Mouse (Mus musculus) mammary gland, adult 2 months (tissue): ENCODE data around the gene Ppox. TPM values are rescaled to one million over a fixed set of nuclear protein-coding genes. Genes with fewer than 3 reads are reported as not detected.

Experiments used
- polyA plus RNA-seq: library from polyadenylated mRNA; depleted of rRNA; stranded (reverse); fragments of >200 nt; gene quantifications from 2 replicates; pipeline ENCODE4 v1.2.3, GENCODE M21; 2012; ENCODE audit warnings: low replicate concordance; rRNA removed

Gene Ppox
- 51.7 and 64.2 TPM in 2 replicates for polyA plus RNA-seq

DNA sequence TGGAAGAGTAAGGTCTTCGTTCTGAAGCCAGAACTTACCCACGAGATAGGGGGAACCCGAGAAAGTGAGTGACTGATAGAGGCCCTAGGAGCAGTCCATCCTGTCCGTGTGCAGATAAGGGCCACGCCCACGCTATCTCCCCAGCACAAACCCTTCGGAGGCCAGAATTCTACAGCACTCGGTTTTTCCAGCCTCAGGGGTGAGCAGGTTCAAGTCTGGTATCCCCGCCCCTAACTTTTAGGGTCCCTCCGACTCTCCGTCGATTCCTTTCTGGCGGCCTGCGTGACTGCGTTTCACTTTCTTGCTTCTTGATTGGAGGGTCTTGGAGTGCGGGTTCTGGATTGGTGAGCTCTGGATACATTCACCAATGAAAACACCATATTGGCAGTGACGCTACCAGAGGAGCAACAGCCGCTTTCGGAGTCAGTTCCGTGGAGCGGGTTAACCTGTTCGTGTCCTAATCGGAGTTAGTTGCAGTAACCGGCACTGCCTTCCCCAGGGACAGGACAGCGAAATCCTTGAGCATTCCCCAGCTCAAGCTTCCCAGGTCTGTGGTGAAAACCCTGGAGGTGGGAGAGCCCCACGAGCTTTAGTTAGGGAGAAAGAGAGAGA is at the start of gene Ppox:
TSS of gene Ppox (minus strand) at position 271 of the 612 bp plus-strand sequence.

DNA sequence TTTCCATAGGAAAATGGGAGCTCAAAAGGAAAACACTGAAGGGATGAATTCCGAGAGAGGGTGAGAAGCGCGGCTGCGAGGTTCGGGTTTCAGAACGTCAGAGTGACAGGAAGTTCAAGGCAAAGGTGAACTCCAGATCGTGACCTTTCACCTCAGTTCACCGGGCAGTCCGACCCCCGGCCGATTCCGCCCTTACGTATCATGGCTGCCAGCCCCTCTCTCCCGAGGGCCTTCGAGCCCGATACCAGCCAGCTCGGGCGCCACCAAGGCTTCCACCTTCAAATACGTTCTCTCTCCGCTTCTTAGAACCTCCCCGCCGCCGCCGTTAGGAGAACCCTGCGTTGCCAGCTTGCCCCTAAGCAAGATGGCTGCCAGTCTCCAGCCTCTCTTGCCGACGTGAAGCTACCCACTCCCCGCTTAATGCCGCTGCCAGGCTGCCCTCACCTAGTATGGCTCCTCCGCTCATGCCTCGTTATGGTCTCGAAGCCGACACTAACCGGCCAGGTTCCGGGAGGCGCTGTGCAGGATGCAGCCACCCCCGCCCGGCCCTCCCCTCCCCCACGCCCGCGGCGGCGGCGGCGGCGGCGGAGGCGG is 48.0 kb upstream of the Ppox start, which contains the start of gene Dedd:
TSS of gene Dedd (plus strand) at position 307 of the 594 bp plus-strand sequence.

DNA sequence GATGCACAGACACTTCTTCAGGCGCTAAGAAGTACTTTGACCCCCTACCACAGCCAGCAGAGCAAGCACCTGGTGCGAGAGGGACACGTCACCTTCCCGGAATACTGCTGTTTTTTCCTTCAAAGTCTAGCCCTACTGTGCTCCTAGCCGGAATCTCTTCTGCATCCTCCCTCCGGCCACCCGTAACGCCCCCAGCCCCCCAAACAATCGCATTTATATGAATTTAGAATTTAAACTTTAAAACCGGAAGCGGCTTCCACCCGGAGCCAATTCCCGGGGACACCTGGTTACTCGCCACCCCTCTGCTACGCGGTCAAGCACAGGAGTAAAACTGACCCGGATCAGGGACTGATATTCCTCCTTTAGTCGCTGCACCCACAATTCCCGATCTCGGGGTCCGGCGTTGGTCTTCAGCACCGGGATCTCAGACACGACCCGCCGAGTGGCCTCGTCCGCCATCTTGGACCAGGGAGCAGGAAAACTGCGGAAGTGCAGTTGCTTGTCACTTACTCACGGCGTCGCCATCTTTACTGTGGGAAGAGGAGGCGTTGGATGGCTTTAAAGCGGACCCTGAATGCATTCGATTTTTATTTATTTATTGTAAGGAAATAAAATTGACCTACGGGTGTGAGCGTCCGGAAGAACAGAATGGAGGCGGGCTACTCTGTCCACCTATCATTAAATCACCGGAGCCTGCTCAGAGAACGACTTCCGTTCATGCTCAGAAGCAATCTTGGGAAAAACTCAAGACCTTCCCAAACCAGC is 13.5 kb upstream of the Ppox start, which contains the start of gene Ufc1:
TSS of gene Ufc1 (minus strand) at position 727 of the 765 bp plus-strand sequence.

DNA sequence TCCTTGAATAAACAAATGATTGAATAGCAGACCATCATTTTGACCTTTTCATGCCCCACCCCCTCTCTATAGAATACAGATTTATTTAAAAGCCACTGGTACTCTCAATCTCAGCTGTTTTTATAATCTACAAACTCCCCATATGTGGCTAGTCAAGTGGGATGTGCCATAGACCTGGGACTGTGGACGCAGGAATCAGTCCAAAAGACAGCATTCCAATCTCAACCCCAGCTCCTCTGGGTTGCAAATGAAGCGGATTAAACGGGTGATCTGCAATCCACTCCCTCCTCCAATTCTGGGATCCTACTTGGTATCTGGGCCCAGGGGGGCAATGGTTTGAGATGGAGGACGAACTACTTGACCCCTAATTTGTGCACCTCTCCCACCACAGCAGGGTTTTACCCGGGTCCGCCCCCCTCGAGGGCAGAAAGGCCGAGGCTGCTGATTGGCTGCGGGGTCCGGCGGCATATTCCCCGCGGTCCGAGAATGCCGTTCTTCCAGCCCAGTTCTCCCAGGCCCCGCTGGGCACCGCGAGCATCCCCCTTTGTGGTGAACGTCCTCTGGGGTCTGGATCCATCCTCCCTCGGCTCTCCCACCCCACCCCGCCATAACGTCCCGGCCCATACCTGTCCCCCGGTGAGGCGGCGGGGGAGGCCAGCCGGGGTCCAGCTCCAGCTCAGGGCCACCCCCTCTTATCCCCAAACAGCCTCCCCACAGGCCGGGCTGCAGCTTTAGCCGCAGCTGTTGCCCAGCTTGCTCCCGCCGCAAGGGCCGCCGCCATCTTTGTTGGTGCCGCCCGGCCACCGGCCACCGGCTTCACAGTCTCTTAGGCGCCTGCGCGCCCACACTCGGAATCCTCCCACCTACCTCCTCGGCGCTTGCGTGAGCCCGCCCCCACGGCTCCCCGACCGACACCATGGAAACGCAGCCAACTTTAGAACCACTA is 6.4 kb upstream of the Ppox start, which contains the start of gene Usp21:
TSS of gene Usp21 (minus strand) at position 856 of the 946 bp plus-strand sequence.

DNA sequence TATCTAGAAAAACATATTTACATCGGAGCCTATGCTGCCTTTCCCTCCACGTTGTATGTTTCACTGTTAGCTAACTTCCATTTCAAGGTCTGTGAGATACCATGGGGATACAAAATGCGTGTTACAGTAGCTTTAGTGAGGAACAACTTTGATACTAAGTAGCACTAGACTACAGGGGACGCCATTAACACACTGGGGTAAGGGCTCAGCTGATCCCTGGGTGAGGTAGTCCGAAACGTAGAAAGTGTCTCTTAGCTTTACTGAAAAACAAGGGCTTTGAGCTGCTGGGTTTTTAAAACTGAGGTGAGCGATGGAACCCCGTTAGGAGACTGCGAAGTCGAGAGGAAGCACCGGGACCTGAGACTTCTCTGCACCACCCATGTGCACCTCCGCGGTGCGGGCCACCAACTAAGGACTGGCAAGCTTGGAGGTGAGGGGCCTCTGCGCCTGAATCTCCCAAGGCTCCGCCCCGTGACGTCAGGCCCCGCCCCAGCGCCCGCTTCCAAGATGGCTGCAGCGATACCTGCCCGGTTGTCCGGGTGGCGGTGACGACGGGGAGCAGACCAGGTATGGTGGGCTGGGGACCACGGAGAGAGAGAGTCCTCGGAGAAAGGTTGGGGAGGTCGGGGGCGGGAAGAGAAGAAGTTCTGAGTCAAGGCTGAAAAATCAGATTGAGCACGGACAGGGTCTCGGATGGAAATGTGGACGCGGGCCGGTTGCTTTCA is 11.0 kb downstream of the Ppox start, which contains the start of gene B4galt3:
TSS of gene B4galt3 (plus strand) at position 481 of the 725 bp plus-strand sequence.

DNA sequence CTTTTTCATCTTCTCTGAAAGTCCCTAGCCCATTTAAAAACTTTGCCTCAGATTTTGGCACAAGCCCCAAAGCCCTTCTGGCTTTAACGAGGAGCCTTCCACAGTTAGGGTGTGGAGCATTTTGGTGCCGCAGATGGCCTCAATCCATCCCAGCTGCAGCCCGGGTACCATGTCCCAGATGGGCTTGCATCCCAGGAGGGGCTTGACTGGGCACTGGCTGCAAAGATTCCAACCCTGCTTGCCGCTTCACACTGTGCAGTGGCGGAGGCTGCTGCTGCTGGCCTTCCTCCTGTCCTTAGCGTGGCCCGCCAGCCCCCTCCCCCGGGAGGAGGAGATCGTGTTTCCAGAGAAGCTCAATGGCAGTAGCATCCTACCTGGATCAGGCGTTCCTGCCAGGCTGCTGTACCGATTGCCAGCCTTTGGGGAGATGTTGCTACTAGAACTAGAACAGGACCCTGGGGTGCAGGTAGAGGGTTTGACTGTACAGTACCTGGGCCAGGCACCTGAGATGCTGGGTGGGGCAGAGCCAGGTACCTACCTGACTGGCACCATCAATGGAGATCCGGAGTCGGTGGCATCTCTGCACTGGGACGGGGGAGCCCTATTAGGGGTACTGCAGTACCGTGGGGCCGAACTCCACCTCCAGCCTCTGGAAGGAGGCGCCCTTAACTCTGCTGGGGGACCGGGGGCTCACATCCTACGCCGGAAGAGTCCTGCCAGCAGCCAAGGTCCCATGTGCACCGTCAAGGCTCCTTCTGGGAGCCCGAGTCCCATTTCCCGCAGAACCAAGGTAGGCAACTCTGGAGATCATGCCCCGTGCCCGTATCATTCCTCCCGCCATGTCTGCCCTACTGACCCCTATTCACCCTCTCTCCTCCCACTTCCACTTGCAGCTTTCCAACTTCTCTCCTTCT is 30.0 kb downstream of the Ppox start, which contains the start of gene Ndufs2:
TSS of gene Ndufs2 (minus strand) at position 709 of the 914 bp plus-strand sequence.

DNA sequence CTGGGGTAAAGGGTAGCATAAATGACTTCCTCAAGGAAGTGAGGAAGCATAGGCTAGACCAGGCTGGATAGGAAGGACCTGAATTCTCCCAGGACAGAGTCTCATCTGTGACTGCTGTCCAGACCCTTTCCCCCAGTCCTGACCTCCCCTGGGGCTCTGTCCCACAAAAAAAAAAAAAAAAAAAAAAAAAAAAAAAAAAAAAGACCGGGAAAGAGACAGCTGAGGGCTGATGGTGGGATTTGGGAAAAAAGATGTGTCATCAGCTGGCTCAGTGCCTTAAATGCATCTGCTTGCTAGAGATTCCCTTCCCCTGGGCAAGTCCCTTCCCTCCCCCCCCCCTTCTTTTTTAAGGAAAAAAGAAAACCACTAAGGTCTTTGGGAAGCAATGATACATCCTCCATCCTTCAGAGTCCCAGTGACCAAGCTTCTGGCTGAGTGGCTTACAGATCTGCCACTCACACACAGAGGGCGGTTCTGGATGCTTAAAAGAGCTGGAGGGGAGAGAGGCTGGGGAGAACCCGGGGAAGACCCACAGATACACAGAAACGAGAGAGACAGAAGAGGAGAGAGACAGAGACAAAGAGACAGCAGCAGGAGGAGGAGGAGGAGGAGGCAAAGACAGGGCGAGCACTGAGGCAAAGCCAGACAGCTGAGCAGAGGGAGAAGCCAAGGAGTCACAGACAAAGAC is 30.9 kb downstream of the Ppox start, which contains the start of gene Adamts4:
TSS of gene Adamts4 (plus strand) at position 509 of the 688 bp plus-strand sequence.

DNA sequence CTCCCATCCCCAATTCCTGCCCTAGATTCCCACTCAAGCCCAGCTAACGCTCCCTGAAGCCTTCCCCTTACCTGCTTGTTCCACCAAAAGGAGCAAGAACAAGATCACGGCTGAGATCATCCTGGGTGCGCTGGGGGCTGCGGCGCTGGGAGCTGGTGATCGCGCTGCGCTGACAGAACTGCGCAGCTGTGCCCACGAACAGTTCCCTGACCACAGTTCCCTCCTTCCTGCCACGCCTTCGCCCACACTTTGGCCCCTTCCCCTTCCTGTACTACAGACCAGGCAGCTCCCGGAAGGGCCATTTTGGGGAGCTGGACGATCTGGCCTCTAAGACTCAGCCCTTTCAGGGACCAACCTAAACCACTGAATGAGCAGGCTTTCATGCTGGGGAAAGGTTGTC is 46.9 kb downstream of the Ppox start, which contains the start of gene Fcer1g:
TSS of gene Fcer1g (minus strand) at position 240 of the 400 bp plus-strand sequence.

Other genes with a start within 250 kb of the Ppox start
- 22.5 and 52.0 TPM in 2 replicates for gene Fcgr3, start 216.3 kb downstream of the Ppox start, polyA plus RNA-seq
- 4.5 and 9.9 TPM in 2 replicates for gene Cfap126, start 167.3 kb downstream of the Ppox start, polyA plus RNA-seq
- gene Sdhc, start 130.6 kb downstream of the Ppox start, polyA plus RNA-seq, result 220 and 421 TPM in 2 replicates
- 112 and 212 TPM in 2 replicates for gene Mpz, start 130.5 kb downstream of the Ppox start, polyA plus RNA-seq
- 5.2 and 13.0 TPM in 2 replicates for gene Pcp4l1, start 84.9 kb downstream of the Ppox start, polyA plus RNA-seq
- 0.30 TPM in 1 of 2 replicates, not detected in the other for gene Nr1i3, start 67.2 kb downstream of the Ppox start, polyA plus RNA-seq
- 37.7 and 47.3 TPM in 2 replicates for gene Tomm40l, start 58.7 kb downstream of the Ppox start, polyA plus RNA-seq
- 1.3 and 87.4 TPM in 2 replicates for gene Apoa2, start 56.1 kb downstream of the Ppox start, polyA plus RNA-seq
- 178 and 219 TPM in 2 replicates for gene Fcer1g, start 46.8 kb downstream of the Ppox start, polyA plus RNA-seq
- 4.9 and 7.1 TPM in 2 replicates for gene Adamts4, start 30.8 kb downstream of the Ppox start, polyA plus RNA-seq
- 124 and 262 TPM in 2 replicates for gene Ndufs2, start 29.8 kb downstream of the Ppox start, polyA plus RNA-seq
- gene B4galt3, start 10.9 kb downstream of the Ppox start, polyA plus RNA-seq, result 67.0 and 79.3 TPM in 2 replicates
- 53.9 and 55.7 TPM in 2 replicates for gene Usp21, start 6.8 kb upstream of the Ppox start, polyA plus RNA-seq
- gene Ufc1, start 13.8 kb upstream of the Ppox start, polyA plus RNA-seq, result 15.9 and 23.3 TPM in 2 replicates
- gene Dedd, start 48.0 kb upstream of the Ppox start, polyA plus RNA-seq, result 33.8 and 37.4 TPM in 2 replicates
- 55.1 and 59.6 TPM in 2 replicates for gene Nit1, start 64.5 kb upstream of the Ppox start, polyA plus RNA-seq
- 4.9 and 12.0 TPM in 2 replicates for gene Pfdn2, start 64.5 kb upstream of the Ppox start, polyA plus RNA-seq
- 0.57 and 0.85 TPM in 2 replicates for gene Klhdc9, start 79.6 kb upstream of the Ppox start, polyA plus RNA-seq
- gene Nectin4, start 88.9 kb upstream of the Ppox start, polyA plus RNA-seq, result 11.0 and 17.5 TPM in 2 replicates
- 25.7 and 38.8 TPM in 2 replicates for gene Arhgap30, start 107.8 kb upstream of the Ppox start, polyA plus RNA-seq
- 90.8 and 91.2 TPM in 2 replicates for gene Usf1, start 130.1 kb upstream of the Ppox start, polyA plus RNA-seq
- gene Tstd1, start 137.7 kb upstream of the Ppox start, polyA plus RNA-seq, result 1.5 and 3.1 TPM in 2 replicates
- gene F11r, start 156.3 kb upstream of the Ppox start, polyA plus RNA-seq, result 34.4 and 58.0 TPM in 2 replicates
- gene Alyref2, start 222.3 kb upstream of the Ppox start, polyA plus RNA-seq, result 1.8 and 4.2 TPM in 2 replicates